Mouse (Mus musculus): ENCODE measurements at regions not wholly inside any gene's neighbourhood (a gene's known extent, or its start where the extent isn't known, plus 50 kb on each side); places are given as distances from the start of the nearest gene placed in this dataset.

GRCm38 (mm10) chr3:53729810-53730209 is 72.7 kb upstream of the Frem2 start:
- no peak for TF ChIP-seq POLR2A (IDR thresholded peaks at IDR 0.05; ENCODE audit: low read depth, low read length)
- peak; percentile 46; the same call in 1 of the 2 replicates for TF ChIP-seq CTCF (IDR thresholded peaks at IDR 0.05; ENCODE audit: extremely low read depth, insufficient read length, insufficient replicate concordance, low read depth, low read length)
